Mouse (Mus musculus): ENCODE data around the gene Syne4. TPM values are rescaled to one million over a fixed set of nuclear protein-coding genes. Genes with fewer than 3 reads are reported as not detected.
A peak's percentile ranks its signal among the peaks of the same experiment; 100 is the strongest.

Gene Syne4
- total RNA-seq, 2 experiments from 2014 or later, result 4.2 to 5.8 TPM

DNA sequence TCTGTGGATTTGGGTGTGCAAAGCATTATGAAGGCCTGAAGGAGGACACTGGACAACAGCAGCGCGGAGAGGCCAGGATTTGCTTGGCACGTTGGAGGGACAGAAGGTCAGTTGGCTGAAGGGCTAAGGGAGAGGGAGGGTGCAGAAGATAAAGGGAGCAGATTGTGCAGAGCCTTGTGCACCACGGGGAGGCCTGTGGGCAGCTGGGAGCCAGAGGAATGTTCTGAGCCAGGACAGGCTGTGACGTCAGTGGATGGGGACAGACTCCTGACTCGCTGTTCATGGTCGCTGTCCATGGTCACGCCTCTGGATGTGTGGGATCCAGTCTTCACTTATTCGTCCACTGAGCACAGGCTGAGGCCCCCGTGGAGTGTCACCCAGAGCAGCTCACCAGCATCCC is 19.5 kb upstream of the Syne4 start:
- peak in 1 of 2 experiments; percentile 37 for DNase-seq (ENCODE audit: low spot score in 2 of 2)

- DNase-seq (ENCODE audit: low spot score in 2 of 2), result no peak
Measured at GRCm38 (mm10) chr7:30296816-30297215, 17.8 kb upstream of the Syne4 start.

DNA sequence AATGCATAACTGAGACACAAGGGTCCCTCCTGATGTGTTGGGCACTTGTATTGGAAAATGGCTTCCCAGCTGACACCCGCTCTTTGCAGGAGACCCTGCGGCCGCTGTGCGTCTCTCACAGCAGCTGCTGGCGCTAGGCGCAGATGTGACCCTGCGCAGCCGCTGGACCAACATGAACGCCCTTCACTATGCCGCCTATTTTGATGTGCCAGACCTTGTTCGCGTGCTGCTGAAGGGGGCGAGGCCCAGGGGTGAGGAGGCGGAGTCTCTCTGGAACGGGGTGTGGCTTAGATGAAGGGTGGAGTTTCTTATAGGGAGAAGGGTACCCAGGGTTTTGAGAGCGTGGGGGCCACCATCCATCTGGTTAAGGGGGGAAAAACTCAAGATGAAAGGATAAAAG is 17.3 kb upstream of the Syne4 start:
- no peak for DNase-seq (ENCODE audit: low spot score in 2 of 2)

- DNase-seq (ENCODE audit: low spot score in 2 of 2), result no peak
Measured at GRCm38 (mm10) chr7:30300914-30301313, 13.7 kb upstream of the Syne4 start.

GRCm38 (mm10) chr7:30306083-30306779 is 8.4 kb upstream of the Syne4 start:
- no peak for DNase-seq (ENCODE audit: low spot score in 2 of 2)

DNA sequence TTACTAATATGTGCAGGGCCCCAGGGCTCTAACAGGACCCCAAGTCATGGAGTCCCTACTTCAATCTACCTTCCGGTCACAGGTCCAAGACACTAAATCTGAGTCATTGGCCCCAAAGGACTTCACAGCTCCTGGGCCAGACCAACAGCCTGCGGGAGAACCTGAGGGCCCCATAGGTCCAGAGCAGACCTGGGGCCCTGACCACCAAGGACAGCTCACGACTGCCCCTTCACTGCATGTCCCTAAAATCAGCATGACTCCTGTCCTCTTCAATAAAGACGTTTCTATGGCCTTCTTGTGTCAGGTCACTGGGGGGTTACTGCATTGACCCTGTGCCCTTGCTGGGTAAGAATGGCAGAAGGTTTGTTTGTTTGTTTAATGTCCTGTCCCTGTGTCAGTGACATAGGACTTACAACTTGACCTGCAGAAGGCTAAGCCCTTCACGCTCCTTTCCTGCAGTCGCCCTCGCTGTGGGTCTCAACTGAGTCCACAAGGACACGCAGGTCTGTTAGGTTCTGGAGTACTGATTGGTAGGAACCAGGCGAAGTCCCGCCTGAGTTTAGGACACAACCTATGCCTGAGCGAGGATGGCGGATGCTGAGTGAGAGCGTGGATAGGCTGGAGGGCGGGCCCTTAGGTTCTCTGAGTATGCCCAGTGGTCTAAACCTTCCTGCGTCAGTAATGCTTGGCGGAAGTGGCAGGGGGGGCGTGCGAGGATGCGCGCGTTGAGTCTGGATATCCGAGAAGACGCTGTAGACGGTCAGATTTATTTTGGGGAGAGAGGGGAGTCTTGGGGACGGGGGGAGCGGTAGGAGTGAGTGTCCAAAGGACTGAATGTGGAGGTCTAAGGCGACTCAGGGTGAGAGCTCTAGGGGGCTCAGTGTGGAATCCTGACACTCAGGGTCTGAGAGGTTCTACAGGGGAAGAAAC is 6.3 kb upstream of the Syne4 start, which contains the start of gene Alkbh6:
Gene Alkbh6, plus strand, starts transcription at position 642 of the 930 bp plus-strand sequence.
- DNase-seq (ENCODE audit: low spot score in 2 of 2), result peak; percentile 90 to 98

GRCm38 (mm10) chr7:30309395-30310129 is 5.0 kb upstream of the Syne4 start:
- DNase-seq (ENCODE audit: low spot score in 2 of 2), result no peak

GRCm38 (mm10) chr7:30310136-30310535 is 4.5 kb upstream of the Syne4 start:
- DNase-seq (ENCODE audit: low spot score in 2 of 2), result no peak

DNA sequence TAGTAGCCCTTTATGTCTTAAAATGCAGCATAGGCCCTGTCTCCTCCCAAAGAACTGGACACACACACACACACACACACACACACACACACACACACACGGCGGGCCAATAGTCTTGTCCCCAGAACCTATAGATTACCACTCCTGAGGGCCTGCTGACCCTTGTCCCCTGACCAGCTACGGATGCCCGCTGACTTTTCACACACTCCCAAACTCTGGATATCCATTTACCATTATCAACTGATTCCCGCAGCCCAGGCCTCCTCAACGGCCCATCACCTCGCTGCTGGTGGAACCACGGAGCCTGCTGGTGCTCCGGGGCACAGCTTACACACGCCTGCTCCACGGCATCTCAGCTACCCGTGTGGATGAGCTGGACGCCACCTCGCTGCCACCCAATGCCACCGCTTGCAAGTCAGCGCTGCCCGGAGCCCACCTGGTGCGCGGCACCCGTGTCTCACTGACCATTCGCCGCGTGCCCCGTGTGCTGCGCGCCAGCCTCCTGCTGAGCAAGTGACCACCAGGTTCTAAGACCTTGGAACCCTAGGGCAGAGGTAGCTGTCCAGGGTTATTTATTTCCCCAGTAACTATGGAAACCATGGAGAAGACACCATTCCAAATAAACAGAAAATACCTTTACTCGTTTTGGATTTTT is 814 bp upstream of the Syne4 start:
- DNase-seq (ENCODE audit: low spot score in 2 of 2), result no peak

DNA sequence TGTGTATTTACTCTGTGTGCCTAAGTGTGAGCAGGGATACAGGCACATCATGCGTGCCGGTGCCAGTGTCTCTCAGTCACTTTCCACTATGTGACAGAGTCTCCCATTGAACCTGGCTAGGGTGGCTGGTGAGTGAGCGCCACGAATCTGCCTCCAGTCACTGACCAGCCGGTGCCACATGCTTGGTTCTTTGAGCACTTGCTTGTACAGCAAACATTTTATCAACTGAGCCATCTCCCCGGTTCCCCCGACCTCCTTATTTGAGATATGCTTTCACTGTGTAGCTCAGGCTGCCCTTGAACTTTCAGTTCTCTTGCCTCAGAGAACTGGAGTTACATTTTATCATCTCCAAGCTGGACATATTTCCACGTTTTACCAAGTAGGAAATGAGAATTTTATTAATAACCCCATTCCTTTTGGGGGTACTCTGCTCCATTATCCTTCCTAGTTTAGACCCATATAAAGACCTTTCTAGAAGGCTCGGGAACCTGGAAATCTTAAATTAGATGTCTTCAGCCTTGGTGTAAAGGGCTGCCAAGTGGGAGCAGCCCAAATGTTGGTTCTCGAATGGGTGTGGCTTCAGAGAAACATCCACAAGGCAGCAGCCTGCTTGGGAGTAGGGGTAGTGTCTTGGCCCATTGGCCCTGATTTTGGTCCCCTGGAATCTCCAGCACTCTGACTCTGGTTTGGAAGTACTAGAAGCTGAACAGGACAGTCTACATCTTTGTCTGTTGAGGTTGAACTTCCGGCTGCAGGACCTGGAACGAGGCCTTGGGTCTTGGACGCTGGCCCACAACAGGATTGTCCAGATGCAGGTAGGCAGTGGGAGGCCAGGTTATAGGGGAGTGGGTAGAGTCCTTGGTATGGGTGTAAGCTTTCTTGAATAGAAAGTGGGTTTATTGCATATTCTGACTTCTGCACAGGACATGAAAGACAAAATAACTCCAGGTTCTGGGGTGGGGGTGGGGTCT is 1.2 kb downstream of the Syne4 start:
- DNase-seq (ENCODE audit: low spot score in 2 of 2), result no peak

DNA sequence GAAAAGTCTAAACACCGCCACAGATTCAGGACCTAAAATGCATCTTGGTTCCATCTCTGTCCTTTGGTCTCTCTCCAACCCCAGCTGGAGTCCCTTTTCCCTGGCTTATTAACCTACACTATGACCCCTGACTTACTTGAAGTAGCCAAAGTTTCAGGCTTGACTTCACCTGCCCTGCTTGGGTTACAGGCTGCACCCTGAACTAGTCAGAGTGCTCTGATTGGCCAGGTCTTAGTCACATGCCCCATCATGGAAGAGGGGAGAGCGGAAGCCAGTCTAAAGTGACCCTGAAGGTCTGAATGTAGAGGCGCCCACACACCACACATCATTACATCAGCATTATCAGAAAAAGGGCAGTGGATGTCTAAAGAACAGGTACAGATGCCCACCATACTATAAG is 3.5 kb downstream of the Syne4 start:
- DNase-seq (ENCODE audit: low spot score in 2 of 2), result no peak

GRCm38 (mm10) chr7:30320946-30321345 is 6.3 kb downstream of the Syne4 start:
- DNase-seq (ENCODE audit: low spot score in 2 of 2), result no peak

- DNase-seq (ENCODE audit: low spot score in 2 of 2), result peak in 1 of 2 experiments; percentile 58
Measured at GRCm38 (mm10) chr7:30321539-30322284, 7.1 kb downstream of the Syne4 start, which contains the start of gene E130208F15Rik. Gene E130208F15Rik, plus strand, starts transcription at chr7:30321740.

DNA sequence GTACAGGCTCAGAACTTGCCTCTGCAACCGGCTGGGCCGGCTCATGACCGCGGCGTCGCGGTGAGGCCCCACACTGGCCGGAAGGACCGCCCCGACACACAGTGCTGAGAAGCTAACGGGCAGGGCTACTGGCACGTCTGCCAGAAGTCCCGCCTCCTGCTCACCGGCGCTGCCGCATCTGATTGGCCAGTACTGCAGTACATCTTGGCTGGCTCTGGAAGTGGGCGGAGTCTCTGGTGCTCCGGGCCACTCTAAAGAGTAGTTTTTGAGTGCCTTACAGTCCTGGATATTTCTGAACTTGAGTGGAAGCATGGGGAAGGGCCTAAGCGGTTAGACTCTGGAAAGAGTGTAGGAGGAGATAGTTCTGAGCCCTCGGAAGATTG is 7.7 kb downstream of the Syne4 start:
- peak; percentile 92 to 98 for DNase-seq (ENCODE audit: low spot score in 2 of 2)

DNA sequence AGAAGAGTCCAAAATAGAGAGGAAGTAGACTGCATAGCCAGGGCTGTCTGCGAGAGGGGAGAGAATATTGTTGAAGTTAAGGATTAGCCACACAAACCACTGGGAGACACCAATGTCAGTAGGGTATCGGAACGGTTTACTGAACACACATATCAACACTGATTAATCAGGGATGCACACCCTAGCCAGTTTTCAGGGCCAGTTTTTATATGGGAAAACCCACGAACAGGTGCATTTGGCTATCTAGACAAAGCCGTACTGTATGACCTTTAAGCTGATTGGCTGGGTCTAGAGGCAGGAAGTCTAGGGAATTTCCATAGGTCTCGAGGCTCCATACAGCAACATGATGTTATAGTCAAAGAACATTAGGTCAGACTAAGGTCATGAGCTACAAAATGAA is 8.3 kb downstream of the Syne4 start:
- DNase-seq (ENCODE audit: low spot score in 2 of 2), result no peak

GRCm38 (mm10) chr7:30323795-30324194 is 9.2 kb downstream of the Syne4 start, which contains the start of gene Sdhaf1:
Gene Sdhaf1, minus strand, starts transcription at chr7:30323895.
- no peak for DNase-seq (ENCODE audit: low spot score in 2 of 2)

GRCm38 (mm10) chr7:30324300-30324944 is 9.8 kb downstream of the Syne4 start:
- no peak for DNase-seq (ENCODE audit: low spot score in 2 of 2)

DNA sequence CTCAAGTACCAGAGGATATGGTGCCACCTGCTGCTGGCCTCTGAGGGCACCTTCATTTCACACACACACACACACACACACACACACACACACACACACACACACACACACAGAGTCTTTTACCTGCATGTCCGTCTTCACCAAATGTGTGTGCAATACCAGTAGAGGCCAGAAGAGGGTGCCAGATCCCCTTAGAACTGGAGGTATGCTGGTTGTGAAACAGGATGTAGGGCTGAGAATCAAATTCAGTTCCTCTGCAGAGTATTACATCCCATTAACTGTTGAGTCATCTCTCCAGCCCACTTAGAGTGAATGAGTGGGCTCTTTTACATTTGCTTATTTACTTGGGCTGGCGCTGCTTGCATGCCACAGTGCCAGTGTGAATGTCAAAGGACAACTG is 10.8 kb downstream of the Syne4 start:
- DNase-seq (ENCODE audit: low spot score in 2 of 2), result no peak

Measured in layer of hippocampus, postnatal 14 days (tissue).